Mouse (Mus musculus): ENCODE results near the gene Tox2. TPM values are rescaled to one million over a fixed set of nuclear protein-coding genes. Genes with fewer than 3 reads are reported as not detected.

Tox2 gene
- total RNA-seq, 1 experiment: 0.36 TPM

GRCm38 (mm10) chr2:163323163-163323562 lies 120.2 kb downstream of the Tox2 start:
- no peak overlapping the region for H3K4me3 ChIP-seq (ENCODE audit: insufficient read depth in 1 of 2, low read depth in 1 of 2, low read length in 2 of 2, poor library complexity in 1 of 2, severe bottlenecking in 1 of 2)
- H3K27ac ChIP-seq (ENCODE audit: insufficient read depth, low read depth, low read length, poor library complexity, severe bottlenecking): no peak overlapping the region
- no peak for DNase-seq (ENCODE audit: low read depth, low spot score)
- H3K9ac ChIP-seq (ENCODE audit: insufficient read depth, low read depth, low read length, poor library complexity, severe bottlenecking): no peak overlapping the region
- no peaks in the 10 kb centered on the region for H3K9me3 ChIP-seq (ENCODE audit: control insufficient read depth, insufficient read depth, low read depth, low read length)
- H3K36me3 ChIP-seq (ENCODE audit: control insufficient read depth, insufficient read depth, low read length, poor library complexity, severe bottlenecking): no peaks in the 10 kb centered on the region
- in situ Hi-C loops (cut with MboI; ENCODE audit: low sequenced_read_pairs in 2 of 2, unreplicated experiment in 2 of 2): no loop called here
- peaks cover 0 to 5% of the 10 kb centered on the region in 2 experiments; a peak in 1 of 4 replicates for H3K4me1 ChIP-seq (ENCODE audit: control insufficient read depth in 2 of 2, insufficient read depth in 2 of 2, low read length in 2 of 2, poor library complexity in 1 of 2)
- TF ChIP-seq HCFC1 (IDR thresholded peaks at IDR 0.05; ENCODE audit: borderline replicate concordance, insufficient read depth, low read length): no peak
- TF ChIP-seq CHD2 (IDR thresholded peaks at IDR 0.05; ENCODE audit: low read depth, low read length): no peak
- TF ChIP-seq ZC3H11A (IDR thresholded peaks at IDR 0.05; ENCODE audit: borderline replicate concordance, low read depth, low read length): no peak
- no peak for TF ChIP-seq ZNF384 (IDR thresholded peaks at IDR 0.05; ENCODE audit: low read depth, low read length)
- TF ChIP-seq MAFK (IDR thresholded peaks at IDR 0.05; ENCODE audit: insufficient read depth, low read depth, low read length): no peak

- Histone ChIP-seq H3K4me3 (ENCODE audit: insufficient read depth in 1 of 2, low read depth in 1 of 2, low read length in 2 of 2, poor library complexity in 1 of 2, severe bottlenecking in 1 of 2) (no peak overlapping the region), H3K27ac (ENCODE audit: insufficient read depth, low read depth, low read length, poor library complexity, severe bottlenecking) (no peak overlapping the region), H3K36me3 (ENCODE audit: control insufficient read depth, insufficient read depth, low read length, poor library complexity, severe bottlenecking) (no peaks in the 10 kb centered on the region), H3K9me3 (ENCODE audit: control insufficient read depth, insufficient read depth, low read depth, low read length) (no peaks in the 10 kb centered on the region), H3K9ac (ENCODE audit: insufficient read depth, low read depth, low read length, poor library complexity, severe bottlenecking) (no peak overlapping the region), H3K4me1 (ENCODE audit: control insufficient read depth in 2 of 2, insufficient read depth in 2 of 2, low read length in 2 of 2, poor library complexity in 1 of 2) (no peaks in the 10 kb centered on the region)
- in situ Hi-C loops (cut with MboI; ENCODE audit: low sequenced_read_pairs in 2 of 2, unreplicated experiment in 2 of 2): loop anchor here (5.0 to 25.0 kb wide), 5 partner anchors 123 to 406 kb away; no protein-coding TSS in a partner anchor
- peak; percentile 97 for TF ChIP-seq ZC3H11A (IDR thresholded peaks at IDR 0.05; ENCODE audit: borderline replicate concordance, low read depth, low read length)
- TF ChIP-seq ZNF384 (IDR thresholded peaks at IDR 0.05; ENCODE audit: low read depth, low read length): no peak
- DNase-seq (ENCODE audit: low read depth, low spot score): no peak
Observed at GRCm38 (mm10) chr2:163330742-163331141, 127.8 kb downstream of the Tox2 start.

GRCm38 (mm10) chr2:163331423-163331822 lies 128.5 kb downstream of the Tox2 start:
- Histone ChIP-seq H3K9me3 (ENCODE audit: control insufficient read depth, insufficient read depth, low read depth, low read length) (no peaks in the 10 kb centered on the region), H3K4me3 (ENCODE audit: insufficient read depth in 1 of 2, low read depth in 1 of 2, low read length in 2 of 2, poor library complexity in 1 of 2, severe bottlenecking in 1 of 2) (no peak overlapping the region), H3K9ac (ENCODE audit: insufficient read depth, low read depth, low read length, poor library complexity, severe bottlenecking) (no peak overlapping the region), H3K4me1 (ENCODE audit: control insufficient read depth in 2 of 2, insufficient read depth in 2 of 2, low read length in 2 of 2, poor library complexity in 1 of 2) (no peaks in the 10 kb centered on the region), H3K36me3 (ENCODE audit: control insufficient read depth, insufficient read depth, low read length, poor library complexity, severe bottlenecking) (no peaks in the 10 kb centered on the region), H3K27ac (ENCODE audit: insufficient read depth, low read depth, low read length, poor library complexity, severe bottlenecking) (no peak overlapping the region)
- DNase-seq (ENCODE audit: low read depth, low spot score): no peak
- in situ Hi-C loops (cut with MboI; ENCODE audit: low sequenced_read_pairs in 2 of 2, unreplicated experiment in 2 of 2): loop anchor here (5.0 to 25.0 kb wide), 5 partner anchors 124 to 407 kb away; no protein-coding TSS in a partner anchor
- TF ChIP-seq MAFK (IDR thresholded peaks at IDR 0.05; ENCODE audit: insufficient read depth, low read depth, low read length): no peak
- TF ChIP-seq CHD2 (IDR thresholded peaks at IDR 0.05; ENCODE audit: low read depth, low read length): no peak
- TF ChIP-seq ZNF384 (IDR thresholded peaks at IDR 0.05; ENCODE audit: low read depth, low read length): no peak
- no peak for TF ChIP-seq ZC3H11A (IDR thresholded peaks at IDR 0.05; ENCODE audit: borderline replicate concordance, low read depth, low read length)
- TF ChIP-seq HCFC1 (IDR thresholded peaks at IDR 0.05; ENCODE audit: borderline replicate concordance, insufficient read depth, low read length): no peak

- TF ChIP-seq ZNF384 (IDR thresholded peaks at IDR 0.05; ENCODE audit: low read depth, low read length) (no peak), ZC3H11A (IDR thresholded peaks at IDR 0.05; ENCODE audit: borderline replicate concordance, low read depth, low read length) (no peak), MAFK (IDR thresholded peaks at IDR 0.05; ENCODE audit: insufficient read depth, low read depth, low read length) (no peak), CHD2 (IDR thresholded peaks at IDR 0.05; ENCODE audit: low read depth, low read length) (no peak), HCFC1 (IDR thresholded peaks at IDR 0.05; ENCODE audit: borderline replicate concordance, insufficient read depth, low read length) (no peak)
- no peak overlapping the region for H3K27ac ChIP-seq (ENCODE audit: insufficient read depth, low read depth, low read length, poor library complexity, severe bottlenecking)
- H3K36me3 ChIP-seq (ENCODE audit: control insufficient read depth, insufficient read depth, low read length, poor library complexity, severe bottlenecking): no peaks in the 10 kb centered on the region
- no peaks in the 10 kb centered on the region for H3K4me1 ChIP-seq (ENCODE audit: control insufficient read depth in 2 of 2, insufficient read depth in 2 of 2, low read length in 2 of 2, poor library complexity in 1 of 2)
- H3K9ac ChIP-seq (ENCODE audit: insufficient read depth, low read depth, low read length, poor library complexity, severe bottlenecking): no peak overlapping the region
- H3K9me3 ChIP-seq (ENCODE audit: control insufficient read depth, insufficient read depth, low read depth, low read length): no peaks in the 10 kb centered on the region
- in situ Hi-C loops (cut with MboI; ENCODE audit: low sequenced_read_pairs in 2 of 2, unreplicated experiment in 2 of 2): loop anchor here (5.0 to 25.0 kb wide), 5 partner anchors 125 to 408 kb away; no protein-coding TSS in a partner anchor
- no peak overlapping the region for H3K4me3 ChIP-seq (ENCODE audit: insufficient read depth in 1 of 2, low read depth in 1 of 2, low read length in 2 of 2, poor library complexity in 1 of 2, severe bottlenecking in 1 of 2)
- no peak for DNase-seq (ENCODE audit: low read depth, low spot score)
Observed at GRCm38 (mm10) chr2:163332368-163333055, 129.6 kb downstream of the Tox2 start.

Measured in ES-E14 (cell line).